In genomic region chr6:86793957-86794356, GRCm38 (mm10) we compare ENCODE assay signal across 7 mouse cellular contexts. TPM values are rescaled to one million over a fixed set of nuclear protein-coding genes. Genes with fewer than 3 reads are reported as not detected.
DNase-seq lines count a peak whose midpoint lies in the region; ATAC-seq and TF ChIP-seq lines count a peak whose summit lies in the region.

No protein-coding gene starts in this region.

- peak overlapping the region; percentile 55; the same call in 1 of the 2 replicates for H3K9ac ChIP-seq in lung, postnatal 0 days (replicated peaks; ENCODE audit: low read depth)
- H3K9ac ChIP-seq in forebrain, embryonic 14.5 days (ENCODE audit: low read length) = no peak overlapping the region

- H3K9me3 ChIP-seq in lung, postnatal 0 days (ENCODE audit: low read length) = no peaks in the 10 kb centered on the region
- no peaks in the 10 kb centered on the region for H3K9me3 ChIP-seq in forebrain, embryonic 14.5 days (replicated peaks; ENCODE audit: control insufficient read depth, low read length)

- no peak for TF ChIP-seq EP300 in lung, postnatal 0 days (IDR thresholded peaks at IDR 0.05)

- WGBS in lung, postnatal 0 days = 38% methylated on average over 5 of the region's 5 CpGs
- 56% methylated on average over 5 of the region's 5 CpGs for WGBS in forebrain, embryonic 14.5 days
- WGBS in small intestine, adult 2 months = 34% methylated on average over 5 of the region's 5 CpGs

- peak overlapping the region; percentile 58; the same call in 1 of the 2 replicates for H3K4me3 ChIP-seq in lung, postnatal 0 days (ENCODE audit: low read depth, low read length)
- H3K4me3 ChIP-seq in forebrain, embryonic 14.5 days (ENCODE audit: low read depth, low read length) = no peak overlapping the region
- peak overlapping the region; percentile 88 for H3K4me3 ChIP-seq in small intestine, adult 2 months (ENCODE audit: low read depth, low read length)

- no peaks in the 10 kb centered on the region for H3K4me1 ChIP-seq in lung, postnatal 0 days (ENCODE audit: insufficient read depth, low read depth, low read length)
- H3K4me1 ChIP-seq in forebrain, embryonic 14.5 days (ENCODE audit: control insufficient read depth, insufficient read depth, low read length) = peaks cover 10% of the 10 kb centered on the region
- H3K4me1 ChIP-seq in small intestine, adult 2 months (ENCODE audit: control insufficient read depth, insufficient read depth, insufficient read length, low read length) = peaks cover 27% of the 10 kb centered on the region

- DNase-seq in lung, postnatal 0 days (ENCODE audit: low spot score) = no peak
- DNase-seq in lung, adult 18-20 months = no peak
- no peak for DNase-seq in forebrain, embryonic 14.5 days (ENCODE audit: low spot score)
- peak; percentile 26 for DNase-seq in kidney, postnatal 10 days
- no peak for DNase-seq in yolk sac, embryonic 10.5 days (ENCODE audit: low spot score)

- H3K36me3 ChIP-seq in lung, postnatal 0 days (ENCODE audit: insufficient read depth, low read length) = no peaks in the 10 kb centered on the region
- H3K36me3 ChIP-seq in forebrain, embryonic 14.5 days (ENCODE audit: control insufficient read depth, insufficient read depth, low read length) = no peaks in the 10 kb centered on the region
- no peaks in the 10 kb centered on the region; the same call in 1 of the 2 replicates for H3K36me3 ChIP-seq in small intestine, adult 2 months (ENCODE audit: control insufficient read depth, insufficient read depth, low read length)

- no peaks in the 10 kb centered on the region for H3K27me3 ChIP-seq in lung, postnatal 0 days (replicated peaks; ENCODE audit: insufficient read depth, low read length)
- 0 out of 2 replicates have a peak, but pooled peaks cover 10% of the 10 kb centered on the region for H3K27me3 ChIP-seq in forebrain, embryonic 14.5 days (replicated peaks; ENCODE audit: control insufficient read depth, insufficient read depth, low read length)
- H3K27me3 ChIP-seq in small intestine, adult 2 months (ENCODE audit: control insufficient read depth, insufficient read depth, low read length) = no peaks in the 10 kb centered on the region

- peak overlapping the region; percentile 85 for H3K4me2 ChIP-seq in lung, postnatal 0 days (replicated peaks; ENCODE audit: low read depth, low read length)
- H3K4me2 ChIP-seq in forebrain, embryonic 14.5 days (ENCODE audit: low read length) = peak overlapping the region; percentile 81; the same call in 1 of the 2 replicates

- peak overlapping the region; percentile 39; the same call in 1 of the 2 replicates for H3K27ac ChIP-seq in lung, postnatal 0 days (ENCODE audit: low read length)
- H3K27ac ChIP-seq in forebrain, embryonic 14.5 days (ENCODE audit: low read depth, low read length) = no peak overlapping the region
- peak overlapping the region; percentile 60 for H3K27ac ChIP-seq in small intestine, adult 2 months (ENCODE audit: insufficient read depth, low read depth, low read length)

- ATAC-seq in lung, postnatal 0 days = no peak
- no peak for ATAC-seq in forebrain, embryonic 14.5 days
- ATAC-seq in monocyte, adult 5-6 weeks (replicated peaks; ENCODE audit: insufficient number of reproducible peaks, low FRiP score, low TSS enrichment, poor library complexity, severe bottlenecking) = no peak

- no peak for TF ChIP-seq CTCF in lung, postnatal 0 days (IDR thresholded peaks at IDR 0.05)
- no peak for TF ChIP-seq CTCF in small intestine, adult 2 months (IDR thresholded peaks at IDR 0.05; ENCODE audit: extremely low read depth, insufficient read length, insufficient replicate concordance, low read depth, low read length)

- no peak for TF ChIP-seq POLR2A in small intestine, adult 2 months (IDR thresholded peaks at IDR 0.05; ENCODE audit: low read depth, low read length)

RNA-seq across cellular contexts. Expression of gene Anxa4, which starts 0.6 kb away (rescaled TPM):
- polyA plus RNA-seq in lung, postnatal 0 days (2015; fragmentation: Nextera tagmentation; extraction: Ambion mirVana) = 167 and 208 TPM in 2 replicates
- polyA plus RNA-seq in forebrain, embryonic 14.5 days (2014; fragmentation: Nextera tagmentation; extraction: Ambion mirVana) = 6.5 and 7.2 TPM in 2 replicates
- polyA plus RNA-seq in small intestine, adult 2 months (2012; rRNA removed) = 89.9 and 634 TPM in 2 replicates
- 28.8 to 34.7 TPM (median 33.1 TPM) in 3 replicates for total RNA-seq in monocyte, adult 5-6 weeks (2017)

RNA-seq across cellular contexts. Expression of gene Aak1, which starts 55.4 kb away (rescaled TPM):
- polyA plus RNA-seq in lung, postnatal 0 days (2015; fragmentation: Nextera tagmentation; extraction: Ambion mirVana) = 5.5 and 6.3 TPM in 2 replicates
- 23.5 and 30.9 TPM in 2 replicates for polyA plus RNA-seq in forebrain, embryonic 14.5 days (2014; fragmentation: Nextera tagmentation; extraction: Ambion mirVana)
- polyA plus RNA-seq in small intestine, adult 2 months (2012; rRNA removed) = 10.5 and 22.8 TPM in 2 replicates
- 9.6 to 28.7 TPM (median 14.5 TPM) in 3 replicates for total RNA-seq in monocyte, adult 5-6 weeks (2017)

Comparison
In these comparisons a context has a peak if more than half of its experiments do, and no peak if none do; other contexts are left out.
1. RNA of gene Anxa4, which starts 0.6 kb away (polyA plus RNA-seq): 89.9 to 634 TPM in small intestine, adult 2 months and 167 to 208 TPM in lung, postnatal 0 days; 6.5 to 7.2 TPM in forebrain, embryonic 14.5 days; every median in the first group is over 10 times any median in the second.